Mouse (Mus musculus) kidney, adult 2 months (tissue): ENCODE data around the gene Apopt1. TPM values are rescaled to one million over a fixed set of nuclear protein-coding genes. Genes with fewer than 3 reads are reported as not detected.
A peak's percentile ranks its signal among the peaks of the same experiment; 100 is the strongest.
"Not testable (repeated sequence)": the region's sequence is repeated elsewhere in the genome, so short reads cannot be mapped to it uniquely, and the experiment has no call there.

Experiments
- DNase-seq: peaks from one replicate; pipeline ENCODE4 v3.0.0; 2021
- H3K27ac ChIP-seq: fragments of 200-500 bp; 2 replicates; pipeline ENCODE4 v1.5.1; 2012; ENCODE audit warnings: low read depth, low read length, control low read depth, inconsistent platforms; ENCODE audit not compliant: insufficient read depth
- H3K27me3 ChIP-seq: fragments of 200-500 bp; replicated peaks from 2 replicates; pipeline ENCODE4 v1.6.1; 2012; ENCODE audit warnings: mild to moderate bottlenecking, moderate library complexity, low read length, inconsistent platforms; ENCODE audit not compliant: control insufficient read depth, insufficient read depth
- H3K36me3 ChIP-seq: fragments of 200-500 bp; 2 replicates; pipeline ENCODE4 v1.6.1; 2012; ENCODE audit warnings: mild to moderate bottlenecking, moderate library complexity, low read length, inconsistent platforms; ENCODE audit not compliant: control insufficient read depth, insufficient read depth
- H3K4me1 ChIP-seq: fragments of 200-500 bp; 2 replicates; pipeline ENCODE4 v1.6.1; 2011; ENCODE audit warnings: low read length; ENCODE audit not compliant: control insufficient read depth, insufficient read depth
- H3K4me3 ChIP-seq: fragments of 200-500 bp; 2 replicates; pipeline ENCODE4 v1.5.1; 2011; ENCODE audit warnings: mild to moderate bottlenecking, low read depth, low read length, control low read depth; ENCODE audit not compliant: insufficient read depth
- CTCF ChIP-seq: fragments of 200-500 bp; conservative IDR thresholded peaks from 2 replicates; pipeline ENCODE4 v1.5.1; 2011; ENCODE audit warnings: low read depth, mild to moderate bottlenecking, control low read depth, low read length, moderate library complexity, mixed read lengths; ENCODE audit not compliant: insufficient read depth, insufficient read length
- POLR2A ChIP-seq: fragments of 200-500 bp; IDR thresholded peaks from one replicate; pipeline ENCODE4 v1.6.1; 2011; ENCODE audit warnings: low read depth, low read length, control low read depth
- WGBS: fragments of 180-500 bp; shearing (Covaris S2); methylation state at CpG from one replicate; pipeline ENCODE4 v1.1.7; 2018; 5-methylcytosine and 5-hydroxymethylcytosine counted together
- polyA plus RNA-seq: library from polyadenylated mRNA; depleted of rRNA; stranded (reverse); fragments of >200 nt; gene quantifications from 2 replicates; pipeline ENCODE4 v1.2.3, GENCODE M21; 2012

Gene Apopt1
- polyA plus RNA-seq, 1 experiment = 68.4 TPM

DNA sequence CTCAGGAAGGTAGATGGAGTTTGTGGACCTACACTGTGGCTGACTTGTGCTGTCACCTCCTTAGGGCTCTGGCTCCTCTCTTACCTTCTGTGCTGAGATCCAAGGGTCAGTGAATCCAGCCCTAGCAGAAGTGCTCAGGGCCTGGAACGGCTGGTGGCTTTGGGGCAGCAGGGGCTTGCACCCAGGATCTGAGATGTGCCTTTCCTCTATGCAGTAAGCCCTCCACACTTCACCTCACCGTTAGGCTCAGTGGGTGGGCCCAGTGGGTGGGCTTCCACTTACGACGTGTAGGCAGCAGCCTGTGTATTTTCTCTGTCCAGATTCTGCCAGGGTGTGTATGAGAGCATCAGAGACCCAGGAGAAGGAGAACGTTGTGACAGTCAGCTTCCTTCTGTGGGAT lies 19.9 kb downstream of the Apopt1 start:
- H3K4me3 ChIP-seq = no peak overlapping the region
- H3K27ac ChIP-seq = no peak overlapping the region

DNA sequence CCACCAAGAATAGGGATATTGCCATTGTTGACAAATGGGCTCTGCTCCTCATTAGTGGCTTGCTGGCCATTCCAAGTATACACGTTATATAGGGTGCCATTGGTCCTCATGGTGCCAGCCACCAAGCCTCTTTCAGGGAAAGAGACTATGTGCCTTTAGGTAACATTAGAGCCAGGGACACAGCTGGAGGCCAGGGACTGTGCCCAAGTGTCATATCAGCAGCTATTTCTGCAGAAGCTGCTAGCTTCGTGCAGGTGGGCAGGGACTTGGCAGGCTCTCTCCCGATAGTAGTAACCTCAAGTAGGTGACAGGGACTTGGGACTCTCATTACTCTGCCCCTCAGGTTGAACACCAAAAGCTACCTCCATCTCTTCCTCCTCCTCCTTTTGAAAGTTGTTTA lies 21.9 kb downstream of the Apopt1 start:
- WGBS = 83% methylated on average over 3 of the region's 3 CpGs
- no peak for DNase-seq
- Histone ChIP-seq H3K27ac (no peak overlapping the region), H3K4me1 (0 out of 2 replicates have a peak, but pooled peaks cover 2% of the 10 kb centered on the region), H3K4me3 (no peak overlapping the region), H3K27me3 (no peaks in the 10 kb centered on the region), H3K36me3 (no peaks in the 10 kb centered on the region)
- TF ChIP-seq POLR2A (no peak), CTCF (no peak)

More for the DNA sequence above, 19.9 kb downstream of the Apopt1 start:
- no peaks in the 10 kb centered on the region for H3K36me3 ChIP-seq
- H3K4me1 ChIP-seq = 0 out of 2 replicates have a peak, but pooled peaks cover 2% of the 10 kb centered on the region
- no peak for DNase-seq
- H3K27me3 ChIP-seq = no peaks in the 10 kb centered on the region
- TF ChIP-seq POLR2A (no peak), CTCF (no peak)
- WGBS = 55% methylated on average over 5 of the region's 5 CpGs

DNA sequence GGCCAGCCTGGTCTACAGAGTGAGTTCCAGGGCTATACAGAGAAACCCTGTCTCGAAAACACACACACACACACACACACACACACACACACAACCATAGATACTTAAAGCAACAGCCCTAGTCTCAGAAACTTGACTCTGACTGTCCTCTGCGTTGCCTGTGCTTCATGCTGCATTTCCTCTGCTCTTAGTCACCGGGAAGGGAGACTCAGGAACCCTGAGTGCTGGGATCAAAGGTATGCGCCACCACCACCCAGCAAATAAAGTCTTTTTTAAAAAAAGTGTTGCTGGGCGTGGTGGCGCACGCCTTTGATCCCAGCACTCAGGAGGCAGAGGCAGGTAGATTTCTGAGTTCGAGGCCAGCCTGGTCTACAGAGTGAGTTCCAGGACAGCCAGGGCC lies 23.6 kb downstream of the Apopt1 start:
- not testable (repeated sequence) for DNase-seq, H3K27ac ChIP-seq, H3K36me3 ChIP-seq, H3K27me3 ChIP-seq, H3K4me3 ChIP-seq, H3K4me1 ChIP-seq
- 86% methylated on average over 8 of the region's 8 CpGs for WGBS

DNA sequence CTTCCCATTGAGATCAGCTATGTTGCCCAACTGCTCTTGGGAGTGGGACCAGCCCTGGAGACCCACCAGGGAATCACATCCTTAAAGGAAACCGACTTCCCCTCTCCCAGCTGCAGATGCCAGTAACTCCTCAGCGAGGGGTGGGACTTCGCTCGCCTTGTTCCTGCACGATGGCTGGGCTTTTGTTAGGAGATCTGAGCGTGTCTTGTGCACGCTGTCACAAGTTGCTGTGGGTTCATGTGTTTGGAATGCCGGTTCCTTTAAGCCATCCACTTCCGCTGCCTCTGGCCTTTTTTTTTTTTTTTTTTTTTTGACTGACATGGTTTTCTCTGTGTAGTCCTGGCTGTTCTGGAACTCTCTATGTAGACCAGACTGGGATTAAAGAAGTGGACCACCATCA lies 24.3 kb downstream of the Apopt1 start:
- WGBS = 68% methylated on average over 9 of the region's 9 CpGs
- TF ChIP-seq CTCF (no peak), POLR2A (no peak)
- Histone ChIP-seq H3K4me3 (no peak overlapping the region), H3K27me3 (no peaks in the 10 kb centered on the region), H3K27ac (no peak overlapping the region), H3K4me1 (0 out of 2 replicates have a peak, but pooled peaks cover 2% of the 10 kb centered on the region), H3K36me3 (no peaks in the 10 kb centered on the region)
- DNase-seq = no peak

DNA sequence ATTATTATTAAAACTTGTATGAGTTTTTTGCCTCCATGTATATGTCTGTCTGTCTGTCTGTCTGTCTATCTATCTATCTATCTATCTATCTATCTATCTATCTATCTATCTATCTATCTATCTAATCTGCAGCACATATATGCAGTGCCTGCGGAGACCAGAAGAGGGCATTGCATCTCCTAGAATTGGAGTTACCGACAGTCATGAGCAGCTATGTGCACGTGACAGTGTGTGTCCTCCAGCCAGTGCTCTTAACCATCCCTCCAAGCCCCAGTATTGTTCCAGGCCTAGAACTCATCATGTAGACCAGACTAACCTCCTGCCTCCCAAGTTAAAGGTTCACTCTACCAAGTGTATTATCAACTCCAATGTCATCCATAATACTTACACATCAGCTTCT lies 25.7 kb downstream of the Apopt1 start:
- DNase-seq = peak; percentile 76
- 29% methylated on average over 3 of the region's 3 CpGs for WGBS
- Histone ChIP-seq H3K4me3 (no peak overlapping the region), H3K4me1 (no peaks in the 10 kb centered on the region), H3K27me3 (no peaks in the 10 kb centered on the region), H3K27ac (no peak overlapping the region), H3K36me3 (no peaks in the 10 kb centered on the region)
- TF ChIP-seq POLR2A (no peak), CTCF (peak; percentile 75)

DNA sequence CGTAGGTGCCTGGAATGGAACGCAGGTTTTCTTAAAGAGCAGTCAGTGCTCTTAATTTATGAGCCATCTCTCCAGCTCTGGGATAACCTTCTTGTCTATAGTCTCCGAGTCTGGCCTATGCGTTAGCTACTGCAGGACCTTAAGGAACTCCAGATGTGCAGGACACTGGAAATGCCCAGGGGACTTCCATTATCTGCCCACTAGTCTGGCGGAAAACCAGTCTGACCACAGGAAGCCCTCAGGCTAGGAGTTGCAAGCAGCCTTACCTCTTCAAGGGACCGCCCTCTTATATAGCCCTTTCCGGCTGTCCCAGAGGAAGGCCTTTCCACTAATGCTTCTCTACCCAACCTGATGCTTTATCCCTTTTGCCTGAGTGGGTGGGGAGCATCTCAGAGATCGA lies 28.3 kb downstream of the Apopt1 start:
- no peaks in the 10 kb centered on the region for H3K36me3 ChIP-seq
- no peak for DNase-seq
- H3K27ac ChIP-seq = no peak overlapping the region
- TF ChIP-seq POLR2A (no peak), CTCF (no peak)
- WGBS = 82% methylated on average over 8 of the region's 8 CpGs
- no peak overlapping the region for H3K4me3 ChIP-seq
- no peaks in the 10 kb centered on the region for H3K4me1 ChIP-seq
- H3K27me3 ChIP-seq = no peaks in the 10 kb centered on the region

DNA sequence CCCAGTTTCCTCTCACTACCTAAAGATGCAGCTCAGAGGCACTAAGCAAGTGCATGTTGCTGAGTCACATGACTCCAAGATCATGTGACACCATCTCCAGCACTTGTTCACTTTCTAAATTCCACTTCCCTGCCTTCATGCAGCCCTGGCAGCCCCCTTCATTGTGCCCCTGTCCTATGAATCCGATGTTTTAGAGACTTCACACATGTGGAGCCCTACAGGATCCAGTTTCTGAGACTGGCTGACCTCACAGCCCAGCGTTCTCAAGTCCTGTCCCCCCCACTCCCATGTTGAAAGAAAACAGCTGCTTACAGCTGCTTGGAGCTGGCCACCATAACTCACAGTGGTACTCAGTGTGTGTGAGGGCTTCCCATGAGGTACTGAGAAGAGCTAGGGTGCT lies 30.4 kb downstream of the Apopt1 start:
- Histone ChIP-seq H3K36me3 (no peaks in the 10 kb centered on the region), H3K27me3 (no peaks in the 10 kb centered on the region), H3K4me3 (no peak overlapping the region), H3K4me1 (no peaks in the 10 kb centered on the region), H3K27ac (no peak overlapping the region)
- TF ChIP-seq CTCF (no peak), POLR2A (no peak)
- 33% methylated on average over 2 of the region's 2 CpGs for WGBS
- peak; percentile 41 for DNase-seq

DNA sequence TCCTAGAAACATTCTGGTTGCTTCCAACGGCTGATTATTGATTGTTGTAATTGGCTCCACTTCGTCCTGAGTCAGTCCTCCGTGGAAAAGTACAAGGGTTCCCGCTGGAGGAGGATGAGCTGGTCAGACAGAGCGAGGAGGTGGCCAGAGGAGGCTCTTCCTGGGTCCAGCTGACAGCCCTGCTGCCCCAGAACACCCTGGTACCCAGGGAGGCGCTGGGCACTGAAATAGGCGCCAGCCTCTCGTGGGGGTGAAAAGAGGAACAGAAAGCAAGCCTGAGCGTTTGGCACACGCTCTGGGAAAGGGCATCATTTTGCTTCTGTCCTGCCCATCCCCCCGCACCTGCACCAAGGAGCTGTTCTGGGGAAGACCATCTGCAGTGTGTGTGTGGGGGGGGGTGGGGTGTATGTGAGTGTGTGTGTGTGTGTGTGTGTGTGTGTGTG lies 30.9 kb downstream of the Apopt1 start:
- H3K27me3 ChIP-seq = no peaks in the 10 kb centered on the region
- 63% methylated on average over 11 of the region's 11 CpGs for WGBS
- no peak overlapping the region for H3K4me3 ChIP-seq
- no peaks in the 10 kb centered on the region for H3K36me3 ChIP-seq
- no peak overlapping the region for H3K27ac ChIP-seq
- TF ChIP-seq CTCF = no peak
- TF ChIP-seq POLR2A = no peak
- no peaks in the 10 kb centered on the region for H3K4me1 ChIP-seq
- peak; percentile 40 for DNase-seq
